Mouse (Mus musculus) thymus, postnatal 10 days (tissue): ENCODE results near the gene Pax9.

Source experiments
- DNase-seq, 2 experiments: peaks; one replicate each; pipeline ENCODE4 v3.0.0; 2021; ENCODE audit warnings: low spot score in 2 of 2

Pax9 gene

DNA sequence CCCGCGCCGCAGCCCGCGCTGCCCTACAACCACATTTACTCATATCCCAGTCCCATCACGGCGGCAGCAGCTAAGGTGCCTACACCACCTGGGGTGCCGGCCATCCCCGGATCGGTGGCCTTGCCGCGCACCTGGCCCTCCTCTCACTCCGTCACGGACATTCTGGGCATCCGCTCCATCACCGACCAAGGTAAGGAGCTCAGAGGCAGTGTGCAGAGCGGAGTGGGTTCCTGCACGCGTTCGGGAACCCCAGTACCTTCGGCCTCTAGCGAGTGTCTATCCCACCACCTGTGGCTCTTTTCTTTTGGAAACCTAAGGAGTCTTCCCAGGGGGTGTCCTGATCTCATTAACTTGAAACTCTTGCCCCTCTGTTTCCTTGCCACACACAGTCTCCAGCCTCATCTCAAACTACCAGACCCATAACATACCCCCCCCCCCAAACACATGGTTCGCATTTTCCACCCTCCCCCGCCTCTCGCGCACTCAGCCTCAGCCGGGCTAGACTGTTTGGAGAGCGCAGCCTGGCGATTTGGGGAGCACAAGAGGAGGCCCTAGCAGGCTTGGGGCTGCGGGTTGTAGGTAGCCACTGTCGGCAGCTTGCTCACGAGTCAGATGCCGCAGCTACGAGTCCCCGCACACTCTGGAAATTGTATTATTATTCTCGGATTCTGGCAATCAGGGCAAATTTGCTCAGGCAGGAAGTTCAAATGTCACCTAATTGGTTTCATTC, 5.6 kb downstream of the Pax9 start:
- no peak for DNase-seq

DNA sequence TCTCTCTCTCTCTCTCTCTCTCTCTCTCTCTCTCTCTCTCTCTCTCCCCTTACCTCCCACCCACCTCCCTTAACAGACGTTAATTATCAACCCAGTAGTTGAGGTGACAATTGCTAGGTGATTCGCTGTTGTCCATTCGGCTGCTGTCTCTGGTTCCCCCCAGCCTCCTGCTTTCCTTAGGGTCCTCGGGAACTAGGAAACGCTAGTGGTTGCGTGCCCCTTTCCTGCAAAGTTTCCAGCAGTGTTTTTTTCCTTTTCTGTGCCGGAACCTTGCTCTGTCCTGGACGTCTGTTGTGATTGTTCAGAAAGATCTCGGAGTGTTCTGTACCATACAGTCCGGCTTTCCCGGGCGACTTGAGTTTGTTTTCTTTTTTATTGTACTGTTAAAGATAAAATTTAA, 6.2 kb downstream of the Pax9 start:
- DNase-seq = no peak

DNA sequence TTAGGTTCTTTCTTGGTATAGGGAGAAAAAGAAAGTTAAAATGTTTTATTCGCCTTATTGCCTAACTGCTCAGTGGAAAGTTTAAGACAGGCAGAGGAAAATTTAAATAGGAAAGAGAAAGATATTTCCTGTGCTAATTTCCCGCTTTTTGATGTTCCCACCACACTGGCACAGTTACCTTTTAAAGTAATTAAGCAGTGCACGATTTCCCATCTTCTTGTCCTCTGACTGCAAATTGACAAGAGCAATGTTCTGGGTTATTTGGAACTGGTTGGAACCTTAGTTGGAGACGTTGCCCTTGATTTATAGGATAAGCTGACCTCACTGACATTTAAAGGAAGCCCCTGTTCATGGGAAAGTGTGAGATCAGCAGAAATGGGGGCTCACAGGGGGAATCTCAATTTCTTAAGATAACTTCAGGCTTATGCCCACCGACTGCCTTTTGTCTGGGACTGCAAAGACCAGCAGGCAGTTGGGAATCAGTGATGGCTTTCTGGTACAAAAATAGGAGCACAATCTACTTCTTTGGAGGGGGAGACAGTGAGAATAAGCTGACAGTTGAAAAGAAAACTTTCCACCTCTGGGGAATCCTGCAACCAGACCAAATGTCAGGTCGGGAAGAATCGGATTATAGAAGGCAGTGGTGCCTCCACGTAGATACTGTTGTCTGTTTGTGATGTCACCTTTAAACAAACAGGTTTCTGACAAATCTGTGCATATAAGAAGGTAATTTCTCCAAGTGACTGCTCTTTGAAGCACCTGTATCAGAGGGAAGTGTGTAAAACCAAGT, 6.8 kb downstream of the Pax9 start:
- no peak for DNase-seq

DNA sequence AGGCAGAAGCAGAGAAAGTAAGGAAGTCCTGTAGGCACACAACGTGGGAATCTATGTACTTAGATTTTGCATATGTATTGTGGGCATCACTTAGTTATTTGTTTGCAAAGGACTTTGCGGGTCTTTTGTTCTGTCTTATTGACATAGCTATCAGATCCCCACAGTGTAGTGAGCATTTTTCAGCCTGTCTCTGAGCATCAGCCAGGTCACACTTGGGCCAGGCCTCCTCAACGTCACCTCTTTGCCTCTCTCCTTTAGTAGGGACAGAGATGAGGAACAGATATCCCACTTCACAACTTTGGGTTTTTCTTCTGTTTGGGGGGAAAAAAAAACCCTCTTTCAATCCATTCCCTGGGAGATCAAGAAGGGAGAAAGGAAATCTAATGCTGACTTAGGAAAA, 7.8 kb downstream of the Pax9 start:
- DNase-seq = no peak

DNA sequence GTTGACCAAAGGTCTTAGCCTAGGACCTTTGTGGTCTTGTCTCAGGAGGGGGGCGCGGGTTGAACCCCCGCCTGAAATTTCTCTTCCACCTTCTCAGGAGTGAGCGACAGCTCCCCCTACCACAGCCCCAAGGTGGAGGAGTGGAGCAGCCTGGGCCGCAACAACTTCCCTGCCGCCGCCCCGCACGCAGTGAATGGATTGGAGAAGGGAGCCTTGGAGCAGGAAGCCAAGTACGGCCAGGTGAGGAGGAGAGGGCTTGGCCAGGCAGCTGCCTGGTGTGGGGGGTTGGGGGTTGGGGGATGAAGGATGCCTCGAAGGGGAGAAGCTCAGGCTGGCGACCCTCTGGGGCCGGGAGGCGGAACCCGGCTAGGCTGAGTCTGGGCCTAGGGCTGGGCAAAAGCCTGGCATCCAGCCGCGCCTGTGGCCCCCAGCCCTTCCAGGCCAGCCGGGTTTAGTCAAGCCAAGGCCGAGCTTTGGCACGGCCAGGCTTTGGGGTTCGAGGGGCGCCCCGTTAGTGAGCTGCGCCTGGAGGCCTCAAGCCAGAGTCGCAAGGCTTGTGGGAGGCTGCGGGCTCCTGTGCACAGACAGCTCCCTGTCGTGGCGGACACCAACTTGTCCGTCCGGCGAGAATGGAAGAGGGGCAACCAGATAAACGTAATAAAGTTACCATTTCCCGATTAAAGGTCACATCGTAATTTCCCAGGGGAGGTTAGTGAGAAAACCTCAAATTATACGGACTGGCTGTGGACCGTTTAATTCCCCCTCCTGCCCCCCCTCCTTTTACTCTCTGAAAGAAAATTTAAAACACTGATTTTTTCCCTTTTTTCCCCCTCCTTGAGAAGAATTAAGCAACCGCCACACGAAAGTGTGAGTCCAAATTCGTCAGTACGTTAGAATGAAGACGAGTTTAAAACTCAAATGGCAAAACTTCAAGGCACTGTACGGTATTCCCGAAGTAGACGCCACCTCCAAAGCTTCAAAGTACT, 8.6 kb downstream of the Pax9 start:
- no peak for DNase-seq

DNA sequence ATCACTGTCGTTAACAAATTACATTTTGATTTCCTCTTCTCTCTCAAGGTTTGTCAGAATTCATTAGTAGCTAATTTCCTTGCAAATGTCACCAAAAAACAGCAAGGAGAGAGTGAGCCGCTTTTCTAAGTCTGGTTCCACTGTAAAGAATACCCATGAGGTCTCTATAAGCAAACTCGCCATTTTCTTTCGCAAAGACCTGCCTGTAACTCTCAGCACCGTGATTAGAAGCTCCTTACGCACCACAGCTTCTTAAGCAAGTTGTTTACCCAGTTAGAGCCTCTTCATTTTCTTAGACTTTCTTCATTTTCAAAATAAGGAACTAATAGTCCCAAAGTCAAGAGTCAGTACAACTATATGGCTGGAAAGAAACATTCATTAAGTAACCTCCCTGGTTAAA, 9.4 kb downstream of the Pax9 start:
- no peak for DNase-seq

DNA sequence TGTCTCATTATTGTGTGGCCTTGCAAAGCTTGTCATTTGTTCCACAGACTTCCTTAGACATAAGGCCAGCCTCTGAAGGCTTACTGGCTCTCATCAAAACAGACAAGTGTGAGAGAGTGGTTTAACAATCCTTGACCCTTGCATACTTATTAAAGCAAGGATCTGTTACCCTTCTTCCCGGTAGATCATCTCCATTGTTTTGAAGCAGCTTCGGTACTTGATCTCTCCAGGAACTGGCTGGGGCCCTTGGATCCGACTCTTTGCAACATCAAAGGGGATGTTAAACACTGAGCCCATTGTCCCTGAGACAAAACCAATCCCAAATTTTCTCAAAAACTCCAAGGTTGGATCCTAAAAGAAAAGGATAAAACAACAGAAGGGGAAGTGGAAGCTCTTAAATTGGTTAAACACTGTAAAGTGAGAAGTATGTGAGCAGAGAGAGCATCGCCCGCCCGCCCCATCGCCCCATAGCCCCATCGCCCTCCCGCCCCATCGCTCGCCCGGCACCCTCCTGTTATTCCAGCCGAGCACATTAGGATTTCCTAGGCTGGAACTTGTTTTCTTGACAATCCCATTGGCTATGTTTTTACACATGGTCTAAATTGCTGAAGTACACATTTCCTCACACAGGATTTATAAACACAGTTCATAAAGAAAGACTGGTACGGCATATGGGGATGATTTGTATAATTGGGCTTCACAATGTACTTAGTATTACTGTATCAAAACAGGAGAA, 26.6 kb downstream of the Pax9 start:
- DNase-seq = no peak

DNA sequence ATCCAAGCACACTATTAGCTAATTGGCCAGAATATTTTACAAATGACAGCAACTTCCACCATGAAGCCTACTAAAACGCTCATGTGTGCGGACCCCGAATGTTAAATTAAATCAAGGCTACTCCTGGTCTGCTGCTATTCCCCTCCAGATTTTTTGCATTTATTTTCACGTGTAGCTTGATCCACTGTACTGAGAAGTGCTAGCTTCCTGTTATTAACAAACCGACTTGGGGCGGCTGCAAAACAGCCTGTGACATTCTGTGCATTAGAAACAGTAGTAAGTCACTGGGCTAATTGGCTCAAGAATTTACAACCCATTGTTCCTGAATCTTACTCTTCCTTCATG, 27.1 kb downstream of the Pax9 start:
- DNase-seq = no peak

DNA sequence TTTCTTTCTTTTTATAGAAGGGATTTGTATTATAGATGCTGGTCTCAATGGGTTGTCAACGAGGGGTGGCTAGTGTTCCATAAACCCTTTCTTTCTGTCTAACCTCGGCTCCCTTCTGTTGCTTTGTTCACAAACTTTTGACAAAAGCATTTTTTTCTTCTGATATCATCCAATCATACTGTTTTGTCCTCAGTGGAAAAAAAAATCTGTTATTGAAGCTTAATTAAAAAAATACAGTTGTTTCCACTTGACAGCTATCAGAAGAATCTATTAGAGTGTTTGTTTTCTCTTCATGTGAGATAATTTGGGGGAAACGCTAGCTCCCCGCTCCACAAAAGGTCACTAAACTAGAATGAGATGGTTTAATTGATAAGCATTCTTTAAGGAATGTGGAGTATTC, 36.1 kb downstream of the Pax9 start:
- no peak for DNase-seq

DNA sequence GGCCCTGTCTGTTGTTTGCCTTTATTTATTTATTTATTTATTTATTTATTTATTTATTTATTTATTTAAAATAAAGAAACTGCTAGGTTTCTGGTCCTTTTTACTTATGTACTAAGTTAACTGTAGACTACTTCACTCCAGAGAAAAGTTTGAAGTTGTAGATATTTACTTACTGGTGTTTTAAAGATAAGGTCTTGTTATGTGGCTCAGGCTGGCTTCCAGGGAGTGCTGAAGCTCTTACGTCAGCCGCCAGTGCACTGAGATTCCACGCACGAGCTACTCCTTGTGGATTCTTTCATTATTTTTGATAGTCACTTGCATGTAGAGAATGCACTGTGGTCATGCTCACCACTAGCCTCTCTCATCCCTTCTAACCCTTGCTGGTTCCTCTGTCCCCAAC, 45.5 kb downstream of the Pax9 start:
- no peak for DNase-seq
